Mouse (Mus musculus) adrenal gland, postnatal 10 days (tissue): Measurements from ENCODE around the gene Mrps18a. TPM values are rescaled to one million over a fixed set of nuclear protein-coding genes. Genes with fewer than 3 reads are reported as not detected.

Source experiments
- DNase-seq: peaks from one replicate; pipeline ENCODE4 v3.0.0; 2021; ENCODE audit warnings: mixed read lengths
- total RNA-seq, 2 experiments: library from RNA; stranded (reverse); gene quantifications; 2 replicates each; pipeline ENCODE4 v1.2.3; 2021

Gene Mrps18a
- total RNA-seq, 2 experiments from 2014 or later: 100.0 to 108 TPM

DNA sequence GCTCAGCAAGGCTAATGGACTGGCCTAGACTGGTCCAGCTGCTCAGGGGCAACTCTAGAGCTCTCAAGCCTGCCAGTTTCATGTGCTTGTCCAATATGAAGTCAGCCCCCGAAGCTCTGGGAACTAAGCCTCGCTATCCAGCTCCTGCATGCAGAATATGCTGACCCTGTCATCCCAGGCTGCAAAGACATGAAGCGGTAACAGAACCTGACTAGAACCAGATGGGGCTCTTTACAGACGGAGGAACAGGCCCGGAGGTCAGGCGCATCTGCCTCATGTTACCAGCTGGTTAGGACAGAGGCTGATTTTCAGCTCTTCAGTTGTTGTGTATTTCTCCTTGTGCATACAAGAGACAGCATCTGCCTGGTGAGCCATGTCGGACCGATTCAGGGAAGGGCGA lies 8.9 kb upstream of the Mrps18a start:
- no peak for DNase-seq

GRCm38 (mm10) chr17:46102608-46103159 lies 8.1 kb upstream of the Mrps18a start:
- DNase-seq: no peak

GRCm38 (mm10) chr17:46104487-46104886 lies 6.3 kb upstream of the Mrps18a start:
- no peak for DNase-seq

DNA sequence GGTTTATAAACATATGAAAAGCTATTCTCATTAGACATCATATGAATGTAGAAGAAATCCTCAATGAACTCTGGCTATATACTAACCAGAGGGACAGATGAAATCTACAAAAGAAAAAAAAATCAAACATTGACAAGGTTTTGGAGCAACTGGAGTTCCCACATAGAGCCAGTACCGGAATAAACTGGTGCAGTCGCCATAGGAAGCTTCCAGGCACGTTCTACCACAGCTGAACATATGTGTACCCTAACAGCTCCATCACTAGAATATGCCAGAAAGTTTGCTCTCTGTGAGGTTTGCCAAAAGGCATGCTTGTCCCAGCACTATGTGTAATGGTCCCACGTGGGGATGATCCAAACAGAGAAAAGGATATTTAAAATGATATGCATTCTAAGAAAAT lies 2.5 kb upstream of the Mrps18a start:
- DNase-seq: no peak

DNA sequence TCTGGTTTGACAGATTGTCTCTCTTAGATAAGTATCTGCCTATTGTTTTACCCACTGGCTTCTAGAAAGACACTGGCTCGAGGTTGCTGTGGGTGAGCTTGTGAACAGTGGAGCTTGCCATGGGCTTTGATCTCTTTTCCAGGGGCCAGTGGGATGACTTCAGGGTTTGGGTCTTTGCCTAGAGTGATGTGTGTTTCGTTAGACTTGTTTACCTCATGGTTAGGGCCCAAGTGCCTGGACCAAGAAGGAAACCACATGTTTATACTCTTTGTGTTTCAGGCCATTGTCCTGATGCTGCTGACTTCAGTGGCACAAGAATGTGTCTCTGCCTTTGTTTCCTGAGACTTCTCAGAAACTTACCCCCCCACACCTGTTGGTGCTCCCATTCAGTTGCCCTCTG lies 4.7 kb downstream of the Mrps18a start:
- no peak for DNase-seq

- DNase-seq: no peak
Observed at GRCm38 (mm10) chr17:46116138-46116537, 5.4 kb downstream of the Mrps18a start.

- no peak for DNase-seq
Observed at GRCm38 (mm10) chr17:46116881-46117280, 6.1 kb downstream of the Mrps18a start.

- DNase-seq: peak; percentile 62
Observed at GRCm38 (mm10) chr17:46117623-46118422, 7.0 kb downstream of the Mrps18a start.

GRCm38 (mm10) chr17:46118423-46118850 lies 7.7 kb downstream of the Mrps18a start:
- DNase-seq: no peak

GRCm38 (mm10) chr17:46119641-46120040 lies 8.9 kb downstream of the Mrps18a start:
- DNase-seq: no peak

DNA sequence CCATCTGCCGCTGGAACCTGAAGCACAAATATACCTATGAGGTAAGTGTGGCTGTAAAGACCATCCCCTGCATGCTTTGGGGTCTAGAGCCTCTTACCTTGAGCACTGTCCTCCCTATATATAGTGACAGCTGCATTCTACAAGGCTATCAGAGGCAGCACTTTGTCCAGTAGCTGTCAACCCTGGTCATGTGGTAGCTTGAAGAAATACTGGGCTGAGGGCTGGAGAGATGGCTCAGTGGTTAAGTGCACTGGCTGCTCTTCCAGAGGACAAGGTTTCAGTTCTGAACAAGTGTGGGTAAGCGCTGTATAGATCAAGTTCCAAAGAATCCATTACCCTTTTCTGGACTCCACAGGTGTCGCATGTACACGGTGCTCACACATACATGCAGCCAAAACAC lies 12.0 kb downstream of the Mrps18a start:
- no peak for DNase-seq

- DNase-seq: no peak
Observed at GRCm38 (mm10) chr17:46123285-46123684, 12.5 kb downstream of the Mrps18a start.

GRCm38 (mm10) chr17:46123953-46124700 lies 13.3 kb downstream of the Mrps18a start:
- DNase-seq: no peak

- peak; percentile 72 for DNase-seq
Observed at GRCm38 (mm10) chr17:46126608-46127007, 15.8 kb downstream of the Mrps18a start.

GRCm38 (mm10) chr17:46127814-46128493 lies 17.2 kb downstream of the Mrps18a start:
- DNase-seq: no peak

- peak; percentile 59 for DNase-seq
Observed at GRCm38 (mm10) chr17:46129741-46130498, 19.1 kb downstream of the Mrps18a start.

DNA sequence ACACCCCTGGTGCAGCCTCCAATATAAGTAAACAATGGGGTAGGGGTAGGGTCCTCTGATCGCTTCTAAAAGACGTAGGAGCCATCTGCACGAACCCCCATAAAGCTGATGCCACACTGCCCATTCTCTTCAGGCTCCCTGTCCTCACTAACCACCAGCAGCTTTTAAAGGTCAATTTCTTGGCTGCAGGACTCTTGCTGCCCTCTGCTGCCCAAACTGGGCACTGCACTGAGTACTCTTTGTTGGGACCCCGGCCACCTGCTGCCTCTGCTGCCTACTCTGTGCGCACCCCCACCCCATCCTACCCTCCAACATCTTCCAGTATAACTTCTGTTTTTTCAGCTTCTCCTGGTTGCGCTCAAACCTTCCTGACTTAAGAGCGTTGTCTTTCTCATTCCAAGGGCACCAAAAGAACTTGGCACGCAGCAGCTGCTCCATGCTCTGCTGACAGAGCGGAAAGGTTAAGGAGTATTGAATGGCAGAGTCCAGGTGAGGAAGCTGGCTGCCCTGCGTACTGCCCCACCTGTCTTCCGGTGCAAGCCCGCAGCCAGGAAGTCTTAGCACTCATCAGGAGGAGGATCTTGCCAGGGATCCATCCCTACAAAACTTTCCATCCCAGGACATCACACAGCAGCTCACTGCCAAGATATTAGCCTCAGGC lies 21.4 kb downstream of the Mrps18a start:
- DNase-seq: peak; percentile 89

- DNase-seq: no peak
Observed at GRCm38 (mm10) chr17:46132862-46133261, 22.1 kb downstream of the Mrps18a start.

DNA sequence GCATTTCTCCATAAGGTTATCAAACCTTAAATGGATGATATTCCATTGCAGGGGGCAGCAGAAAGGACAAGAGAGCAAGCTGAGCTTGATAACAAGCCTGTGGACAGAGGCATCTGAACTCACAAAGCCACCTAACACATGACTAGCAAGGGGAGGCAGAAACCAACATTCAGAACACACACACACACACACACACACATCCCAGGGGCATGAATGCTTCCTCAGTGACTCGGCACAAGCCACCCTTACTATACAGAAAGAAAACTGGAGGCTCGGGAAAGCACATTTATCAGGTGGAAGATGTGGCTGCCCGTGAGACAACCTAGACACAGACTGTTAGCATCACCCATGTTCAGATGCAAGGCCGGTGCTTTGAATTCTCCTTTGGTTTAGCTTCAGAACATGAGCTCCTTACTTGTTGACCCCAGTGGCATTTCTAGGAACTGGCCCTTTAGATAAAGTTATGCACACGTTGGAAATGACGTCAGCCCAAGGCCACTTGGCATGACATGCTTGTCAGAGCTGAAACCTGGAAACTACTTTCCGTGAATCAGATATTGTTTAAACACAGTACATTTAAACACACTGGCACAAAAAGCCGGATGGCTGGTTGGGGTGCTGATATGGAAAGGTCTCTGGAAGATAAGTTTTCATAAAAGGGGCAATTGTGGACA lies 27.9 kb downstream of the Mrps18a start:
- peak; percentile 50 for DNase-seq

DNA sequence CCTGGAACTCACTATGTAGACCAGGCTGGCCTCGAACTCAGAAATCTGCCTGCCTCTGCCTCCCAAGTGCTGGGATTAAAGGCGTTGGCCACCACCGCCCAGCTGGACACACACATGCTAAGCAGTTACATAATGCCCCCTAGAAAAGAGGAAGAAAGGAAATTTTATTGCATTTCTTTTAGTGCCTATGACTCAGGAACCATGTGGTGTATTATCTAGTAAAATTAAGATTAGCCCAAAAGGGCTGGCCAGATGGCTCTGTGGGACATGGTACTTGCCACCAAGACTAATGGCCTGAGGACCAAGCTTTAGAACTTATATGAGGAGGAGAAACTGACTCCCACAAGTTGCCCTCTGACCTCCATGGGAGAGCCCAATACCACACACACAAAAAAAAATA lies 29.1 kb downstream of the Mrps18a start:
- DNase-seq: no peak
